Mouse (Mus musculus) stomach, embryonic 16.5 days (tissue): ENCODE data around the gene Elk4. TPM values are rescaled to one million over a fixed set of nuclear protein-coding genes. Genes with fewer than 3 reads are reported as not detected.
A peak's percentile ranks its signal among the peaks of the same experiment; 100 is the strongest.

Source experiments
- ATAC-seq: fragments of 200-750 bp; cut with Nextera tagmentation; 2 replicates; pipeline ENCODE4 v1.8.0; 2017; ENCODE audit warnings: moderate number of reproducible peaks, moderate TSS enrichment; ENCODE audit not compliant: insufficient read depth, low FRiP score
- H3K27ac ChIP-seq: fragments of 300-500 bp; sonication (generic); 2 replicates; pipeline ENCODE4 v1.5.1; 2014; ENCODE audit warnings: low read length
- H3K27me3 ChIP-seq: fragments of 300-500 bp; sonication (generic); 2 replicates; pipeline ENCODE4 v1.6.1; 2014; ENCODE audit warnings: low read length, control low read depth, mixed read lengths; ENCODE audit not compliant: control insufficient read depth, insufficient read depth
- H3K36me3 ChIP-seq: fragments of 300-500 bp; sonication (generic); 2 replicates; pipeline ENCODE4 v1.6.1; 2014; ENCODE audit warnings: low read length; ENCODE audit not compliant: control insufficient read depth, insufficient read depth
- H3K4me1 ChIP-seq: fragments of 300-500 bp; sonication (generic); 2 replicates; pipeline ENCODE4 v1.6.1; 2014; ENCODE audit warnings: low read length, control low read depth, mixed read lengths; ENCODE audit not compliant: control insufficient read depth, insufficient read depth
- H3K4me2 ChIP-seq: fragments of 300-500 bp; sonication (generic); 2 replicates; pipeline ENCODE4 v1.6.1; 2014; ENCODE audit warnings: low read depth, low read length, mixed read lengths
- H3K4me3 ChIP-seq: fragments of 300-500 bp; sonication (generic); replicated peaks from 2 replicates; pipeline ENCODE4 v1.5.1; 2014; ENCODE audit warnings: mild to moderate bottlenecking, low read length
- H3K9ac ChIP-seq: fragments of 300-500 bp; sonication (generic); 2 replicates; pipeline ENCODE4 v1.6.1; 2014; ENCODE audit warnings: low read length
- H3K9me3 ChIP-seq: fragments of 300-500 bp; sonication (generic); replicated peaks from 2 replicates; pipeline ENCODE4 v1.6.1; 2016; ENCODE audit warnings: low read length, control low read depth; ENCODE audit not compliant: control insufficient read depth
- WGBS: fragments of 180-500 bp; shearing (Covaris S2); extraction: QIAGEN DNeasy Blood & Tissue Kit; methylation state at CpG from one replicate; pipeline ENCODE4 v1.1.7; 2014; 5-methylcytosine and 5-hydroxymethylcytosine counted together
- polyA plus RNA-seq: library from polyadenylated mRNA; unstranded; fragments of >200 nt; fragmentation: Nextera tagmentation; extraction: Ambion mirVana; gene quantifications from 2 replicates; pipeline ENCODE4 v1.2.1, GENCODE M21; 2015

Gene Elk4
- polyA plus RNA-seq, 1 experiment from 2014 or later, result 21.3 TPM

DNA sequence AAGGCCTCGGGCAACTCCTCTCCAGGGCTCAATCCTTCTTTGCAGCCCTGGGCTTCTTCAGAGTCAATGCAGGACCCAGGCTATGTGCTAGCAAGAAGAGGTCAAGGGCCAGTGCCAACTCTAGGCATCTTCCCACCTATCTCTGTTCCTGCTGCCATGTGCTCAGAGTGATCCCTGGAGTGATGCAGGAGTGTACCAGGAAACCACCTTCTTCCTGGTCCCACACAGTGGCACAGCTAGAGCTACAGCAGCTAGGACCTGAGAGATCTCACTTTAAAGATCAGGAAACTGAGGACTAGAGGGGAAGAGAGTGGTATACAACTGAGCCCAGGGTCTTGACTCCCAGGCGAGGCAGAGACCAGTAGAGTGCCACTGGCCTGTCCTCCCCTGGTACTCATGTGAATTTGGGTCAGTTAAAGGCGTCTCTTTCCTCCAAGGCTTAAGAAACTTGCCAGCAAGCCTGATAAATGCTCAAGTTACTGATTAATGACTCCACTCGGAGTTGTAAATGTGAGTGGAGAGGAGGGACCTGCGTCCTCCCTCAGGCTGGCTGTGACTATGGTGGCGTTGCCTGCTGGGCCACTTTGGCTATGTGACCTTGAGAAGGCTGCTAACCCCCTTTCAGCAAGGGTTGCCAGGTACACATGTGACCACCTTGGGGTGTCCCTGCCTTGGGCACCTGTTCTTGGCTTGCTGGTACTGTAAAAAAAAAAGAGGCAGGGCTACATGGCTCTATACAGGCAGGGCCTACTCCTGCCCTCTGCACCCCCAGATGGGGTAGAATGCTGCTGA lies 54.5 kb downstream of the Elk4 start:
- Histone ChIP-seq H3K27me3 (peaks cover 3% of the 10 kb centered on the region; the same call in 1 of the 2 replicates), H3K4me2 (no peak overlapping the region), H3K4me1 (no peaks in the 10 kb centered on the region), H3K9ac (no peak overlapping the region), H3K9me3 (no peaks in the 10 kb centered on the region), H3K4me3 (no peak overlapping the region), H3K36me3 (no peaks in the 10 kb centered on the region), H3K27ac (peak overlapping the region; percentile 65)
- no peak for ATAC-seq
- WGBS, result 43% methylated on average over 6 of the region's 6 CpGs

GRCm38 (mm10) chr1:132063096-132063495 lies 55.7 kb downstream of the Elk4 start:
- peaks cover 7% of the 10 kb centered on the region for H3K4me1 ChIP-seq
- H3K9me3 ChIP-seq, result no peaks in the 10 kb centered on the region
- no peak overlapping the region for H3K4me3 ChIP-seq
- H3K4me2 ChIP-seq, result no peak overlapping the region
- no peak overlapping the region for H3K9ac ChIP-seq
- H3K27ac ChIP-seq, result no peak overlapping the region
- H3K27me3 ChIP-seq, result peaks cover 9% of the 10 kb centered on the region
- 73% methylated on average over 4 of the region's 4 CpGs for WGBS
- no peak for ATAC-seq
- no peaks in the 10 kb centered on the region for H3K36me3 ChIP-seq

- H3K9ac ChIP-seq, result no peak overlapping the region
- no peak overlapping the region for H3K27ac ChIP-seq
- WGBS, result 86% methylated on average over 1 of the region's 1 CpGs
- no peak overlapping the region for H3K4me3 ChIP-seq
- H3K9me3 ChIP-seq, result no peaks in the 10 kb centered on the region
- H3K4me1 ChIP-seq, result peaks cover 7% of the 10 kb centered on the region
- H3K4me2 ChIP-seq, result no peak overlapping the region
- H3K27me3 ChIP-seq, result peaks cover 14% of the 10 kb centered on the region
- ATAC-seq, result no peak
- no peaks in the 10 kb centered on the region for H3K36me3 ChIP-seq
These were observed 57.6 kb downstream of the Elk4 start for GRCm38 (mm10) chr1:132065001-132065400.

DNA sequence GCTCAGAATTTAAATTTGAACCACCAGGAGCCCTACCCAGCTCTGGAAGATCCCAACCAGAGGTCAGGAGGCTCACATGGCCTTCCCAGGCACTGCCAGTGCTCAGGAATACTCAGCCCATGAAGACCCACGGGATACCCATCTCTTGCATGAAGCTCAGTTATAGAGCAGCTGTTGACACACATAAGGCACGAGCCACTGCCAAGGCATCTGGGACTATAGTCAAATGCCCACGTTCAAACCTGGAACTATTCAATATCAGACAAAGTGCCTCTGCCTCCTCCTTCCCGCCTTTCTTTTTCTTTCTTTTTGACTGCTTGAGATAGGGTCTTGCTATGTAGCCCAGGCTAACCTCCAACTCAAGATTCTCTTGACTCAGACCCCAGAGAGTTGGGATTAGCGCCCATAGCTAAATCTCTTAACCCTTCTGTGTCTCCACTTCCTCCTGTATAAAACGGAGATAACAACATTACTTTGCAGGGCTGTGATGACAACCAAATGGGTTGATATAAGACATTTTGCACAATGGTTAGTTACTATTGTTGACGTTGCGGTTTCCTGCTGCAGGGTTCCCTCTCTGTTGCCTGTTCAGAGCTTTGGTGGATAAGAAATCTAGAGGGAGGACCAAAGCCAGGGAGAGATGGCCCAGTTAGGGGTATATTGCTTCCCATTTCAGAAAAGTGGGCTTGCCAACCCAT lies 58.2 kb downstream of the Elk4 start:
- H3K4me1 ChIP-seq, result peaks cover 7% of the 10 kb centered on the region
- no peak overlapping the region for H3K4me2 ChIP-seq
- H3K36me3 ChIP-seq, result no peaks in the 10 kb centered on the region
- H3K27me3 ChIP-seq, result peaks cover 14% of the 10 kb centered on the region
- ATAC-seq, result no peak
- no peak overlapping the region for H3K27ac ChIP-seq
- 74% methylated on average over 8 of the region's 8 CpGs for WGBS
- H3K4me3 ChIP-seq, result no peak overlapping the region
- H3K9ac ChIP-seq, result no peak overlapping the region
- no peaks in the 10 kb centered on the region for H3K9me3 ChIP-seq

GRCm38 (mm10) chr1:132067261-132068255 lies 60.2 kb downstream of the Elk4 start, which contains the start of gene Mfsd4a:
Gene Mfsd4a, minus strand, starts transcription at chr1:132068062.
- peak; percentile 82 for ATAC-seq
- no peak within 1 kb of the TSS for H3K27ac ChIP-seq
- no peaks in the 10 kb centered on the region for H3K36me3 ChIP-seq
- H3K4me1 ChIP-seq, result peaks cover 7% of the 10 kb centered on the region
- peaks cover 14% of the 10 kb centered on the region for H3K27me3 ChIP-seq
- no peaks in the 10 kb centered on the region for H3K9me3 ChIP-seq
- H3K4me2 ChIP-seq, result peak within 1 kb of the TSS; percentile 84
- H3K9ac ChIP-seq, result peak within 1 kb of the TSS; percentile 66
- WGBS, result 2% methylated on average over 74 of the region's 80 CpGs
- H3K4me3 ChIP-seq, result peak within 1 kb of the TSS; percentile 46

DNA sequence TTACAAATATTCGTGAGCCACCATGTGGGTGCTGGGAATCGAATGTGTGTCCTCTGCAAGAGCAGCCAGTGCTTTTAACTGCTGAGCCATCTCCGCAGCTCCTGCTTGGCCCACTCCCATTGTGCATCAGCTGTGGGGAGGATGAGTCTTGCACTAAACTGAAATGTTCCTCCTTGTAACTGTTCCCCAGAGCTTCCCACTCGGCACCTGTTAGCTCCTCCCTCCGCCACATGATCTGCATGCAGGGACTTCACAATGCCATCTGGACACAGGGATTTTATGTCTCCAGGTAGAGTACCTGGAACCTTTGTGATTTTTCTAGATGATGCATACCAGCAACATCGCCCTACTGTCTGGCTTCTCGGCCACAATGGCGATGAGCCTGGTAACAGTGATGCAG lies 62.0 kb downstream of the Elk4 start:
- H3K27me3 ChIP-seq, result peaks cover 14% of the 10 kb centered on the region
- peaks cover 7% of the 10 kb centered on the region for H3K4me1 ChIP-seq
- no peak for ATAC-seq
- no peak overlapping the region for H3K4me2 ChIP-seq
- no peaks in the 10 kb centered on the region for H3K36me3 ChIP-seq
- no peak overlapping the region for H3K27ac ChIP-seq
- H3K9me3 ChIP-seq, result no peaks in the 10 kb centered on the region
- H3K9ac ChIP-seq, result no peak overlapping the region
- no peak overlapping the region for H3K4me3 ChIP-seq
- WGBS, result 90% methylated on average over 8 of the region's 8 CpGs

- no peaks in the 10 kb centered on the region for H3K9me3 ChIP-seq
- H3K27ac ChIP-seq, result no peak overlapping the region
- WGBS, result 75% methylated on average over 3 of the region's 3 CpGs
- H3K9ac ChIP-seq, result no peak overlapping the region
- no peaks in the 10 kb centered on the region for H3K36me3 ChIP-seq
- no peak for ATAC-seq
- peaks cover 7% of the 10 kb centered on the region for H3K4me1 ChIP-seq
- no peak overlapping the region for H3K4me3 ChIP-seq
- no peak overlapping the region for H3K4me2 ChIP-seq
- peaks cover 14% of the 10 kb centered on the region for H3K27me3 ChIP-seq
These were observed 63.3 kb downstream of the Elk4 start for GRCm38 (mm10) chr1:132070659-132071058.

DNA sequence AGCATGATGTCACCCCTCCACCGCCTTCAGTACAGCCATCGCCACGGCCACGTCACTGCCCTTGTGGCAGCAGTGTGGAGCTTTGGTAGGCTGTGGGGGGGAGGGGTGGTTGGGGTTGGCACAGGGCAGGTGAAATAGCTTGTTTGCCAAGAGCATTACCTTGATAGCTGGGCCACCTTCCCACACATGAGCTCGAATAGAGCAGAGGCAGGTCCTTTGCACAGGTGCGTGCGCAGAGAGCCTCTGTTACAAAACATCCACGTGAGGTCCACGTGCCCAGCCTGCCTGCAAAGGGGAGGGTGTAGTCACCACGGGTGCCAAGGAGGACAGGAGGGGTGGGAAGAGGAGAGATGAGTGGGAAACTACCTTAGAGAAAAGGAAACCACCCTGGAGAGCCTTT lies 68.2 kb downstream of the Elk4 start:
- peak; percentile 58; the same call in 1 of the 2 replicates for ATAC-seq
- no peak overlapping the region for H3K9ac ChIP-seq
- H3K27ac ChIP-seq, result no peak overlapping the region
- no peaks in the 10 kb centered on the region for H3K36me3 ChIP-seq
- no peaks in the 10 kb centered on the region for H3K4me1 ChIP-seq
- no peak overlapping the region for H3K4me2 ChIP-seq
- 70% methylated on average over 10 of the region's 10 CpGs for WGBS
- no peaks in the 10 kb centered on the region for H3K9me3 ChIP-seq
- H3K27me3 ChIP-seq, result no peaks in the 10 kb centered on the region
- no peak overlapping the region for H3K4me3 ChIP-seq
